Mouse (Mus musculus): ENCODE data around the gene Ccdc87. TPM values are rescaled to one million over a fixed set of nuclear protein-coding genes. Genes with fewer than 3 reads are reported as not detected.

The Ccdc87 gene
- polyA plus RNA-seq (2016; fragmentation: Nextera tagmentation; extraction: Ambion mirVana): 0.06 and 0.09 TPM in 2 replicates

DNA sequence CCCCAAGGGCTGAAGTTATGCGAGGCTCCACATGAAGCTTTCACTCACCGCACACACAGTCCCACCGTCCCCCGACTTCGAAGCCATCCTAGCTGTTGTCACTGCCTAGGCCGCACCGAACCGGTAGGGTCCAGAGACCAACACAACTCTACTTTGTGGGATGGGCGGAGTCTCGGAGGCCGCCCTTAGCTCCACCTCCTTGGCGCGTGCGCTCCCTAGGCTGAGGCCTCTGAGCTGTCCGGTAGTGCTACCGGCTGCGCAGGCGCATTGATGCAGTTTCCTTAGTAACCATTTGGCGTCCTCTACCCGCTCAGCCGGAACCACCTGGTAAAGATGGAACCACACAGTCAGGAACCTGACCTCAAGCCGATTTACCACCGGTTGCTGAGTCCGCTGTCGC lies at the start of gene Ccdc87, which contains the start of gene Ccs:
TSS of gene Ccdc87 (plus strand) at position 218 of the 400 bp plus-strand sequence.
TSS of gene Ccs (minus strand) at position 184 of the 400 bp plus-strand sequence.
- peaks cover 14% of the 10 kb centered on the region for H3K4me1 ChIP-seq (replicated peaks)
- peak within 1 kb of the TSS; percentile 96 for H3K4me2 ChIP-seq
- peak within 1 kb of the TSS; percentile 75 for H3K9ac ChIP-seq (replicated peaks)
- no peak within 1 kb of the TSS for H3K27ac ChIP-seq
- peaks cover 4% of the 10 kb centered on the region; the same call in 1 of the 2 replicates for H3K36me3 ChIP-seq
- peak within 1 kb of the TSS; percentile 62 for H3K4me3 ChIP-seq (replicated peaks)
- H3K9me3 ChIP-seq: no peaks in the 10 kb centered on the region
- peak; percentile 99 for ATAC-seq (ENCODE audit: insufficient number of reproducible peaks, insufficient read depth, low FRiP score, low TSS enrichment, low read depth)
- under 1% methylated on average over 25 of the region's 25 CpGs for WGBS
- peaks cover 38% of the 10 kb centered on the region for H3K27me3 ChIP-seq

DNA sequence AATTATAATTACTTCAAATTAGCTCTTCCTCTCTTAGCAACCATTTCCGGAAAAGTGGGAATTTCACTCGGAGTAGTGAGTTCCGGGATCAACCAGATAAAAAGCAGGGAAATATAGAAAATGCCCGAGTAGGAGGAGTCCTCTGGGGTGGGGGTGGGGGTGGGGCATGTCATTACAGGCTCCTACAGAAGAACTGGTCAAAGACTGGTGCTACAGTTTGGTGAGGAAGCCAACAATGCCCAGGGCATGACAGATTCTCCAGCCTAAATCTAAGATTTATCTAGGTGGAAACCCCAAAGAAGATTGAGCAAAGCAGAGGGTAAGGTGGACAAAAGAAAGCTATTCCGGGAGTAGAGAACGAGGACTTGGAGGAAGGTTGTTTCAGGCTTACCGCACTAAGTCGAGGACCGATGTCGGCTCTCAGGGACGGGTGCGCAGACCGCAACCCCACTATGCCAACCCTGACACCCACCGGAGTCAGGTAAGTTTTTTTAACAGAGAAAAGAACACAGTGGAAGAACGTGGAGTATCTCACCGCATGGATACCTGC lies 45.8 kb upstream of the Ccdc87 start:
- Histone ChIP-seq H3K9ac (replicated peaks) (peak overlapping the region; percentile 81), H3K4me2 (peak overlapping the region; percentile 78), H3K27ac (peak overlapping the region; percentile 78; the same call in 1 of the 2 replicates), H3K4me3 (replicated peaks) (peak overlapping the region; percentile 71), H3K36me3 (peaks cover 56% of the 10 kb centered on the region), H3K27me3 (no peaks in the 10 kb centered on the region), H3K4me1 (replicated peaks) (peaks cover 35% of the 10 kb centered on the region), H3K9me3 (no peaks in the 10 kb centered on the region)
- 3% methylated on average over 16 of the region's 16 CpGs for WGBS
- no peak for ATAC-seq (ENCODE audit: insufficient number of reproducible peaks, insufficient read depth, low FRiP score, low TSS enrichment, low read depth)

DNA sequence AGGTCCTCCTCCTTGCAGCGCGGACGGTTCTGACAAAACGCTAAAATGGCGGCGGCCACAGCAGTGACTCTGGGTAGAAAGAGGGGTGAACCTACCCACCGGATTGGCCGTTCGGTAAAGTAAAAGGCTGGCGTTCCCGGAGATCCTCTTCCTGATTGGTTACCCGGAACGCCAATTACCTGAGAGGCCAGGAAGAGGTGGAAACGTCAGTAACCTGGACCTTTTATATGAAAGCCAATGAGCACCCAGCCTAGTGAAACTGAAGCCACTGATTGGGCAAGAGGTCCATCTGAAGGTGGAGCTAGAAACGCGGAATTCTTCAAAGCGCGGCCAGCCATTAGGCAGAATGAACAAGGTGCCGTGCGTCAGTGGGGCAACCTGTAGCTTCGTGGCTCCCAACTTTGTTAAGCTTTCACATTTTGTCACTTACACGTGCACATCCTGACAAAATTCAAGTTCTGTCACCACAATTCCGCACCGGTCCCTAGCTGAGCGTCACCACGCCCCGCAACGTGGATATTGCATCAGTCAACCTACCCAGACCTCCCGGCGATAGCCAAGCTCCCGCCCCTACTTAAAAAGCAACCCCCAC lies 45.2 kb upstream of the Ccdc87 start, which contains the start of gene Rbm4:
TSS of gene Rbm4 (minus strand) at position 71 of the 592 bp plus-strand sequence.
- Histone ChIP-seq H3K36me3 (peaks cover 56% of the 10 kb centered on the region), H3K4me2 (peak within 1 kb of the TSS; percentile 78), H3K9me3 (no peaks in the 10 kb centered on the region), H3K4me3 (replicated peaks) (peak within 1 kb of the TSS; percentile 71), H3K4me1 (replicated peaks) (peaks cover 35% of the 10 kb centered on the region), H3K27ac (peak within 1 kb of the TSS; percentile 78; the same call in 1 of the 2 replicates), H3K9ac (replicated peaks) (peak within 1 kb of the TSS; percentile 81), H3K27me3 (no peaks in the 10 kb centered on the region)
- 0% methylated on average over 31 of the region's 31 CpGs for WGBS
- ATAC-seq (ENCODE audit: insufficient number of reproducible peaks, insufficient read depth, low FRiP score, low TSS enrichment, low read depth): peak; percentile 98

DNA sequence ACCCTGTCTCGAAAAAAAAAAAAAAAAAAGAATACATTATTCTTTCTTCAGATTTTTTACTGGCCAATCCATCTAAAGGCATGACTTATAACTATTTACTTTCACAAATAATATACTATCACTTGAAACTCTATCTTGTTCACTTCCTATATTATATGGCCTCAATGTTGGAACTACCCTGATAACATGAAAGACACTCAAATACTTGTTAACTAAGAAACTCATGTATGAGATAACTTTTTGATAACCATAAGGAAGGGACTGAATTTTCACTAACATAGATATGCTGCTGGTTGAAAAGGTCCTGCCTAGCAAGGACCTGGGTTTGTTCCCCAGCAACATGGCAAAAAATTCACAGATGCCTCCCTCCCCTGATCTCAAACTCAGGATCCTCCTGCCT lies 43.2 kb upstream of the Ccdc87 start:
- Histone ChIP-seq H3K4me3 (replicated peaks) (no peak overlapping the region), H3K9ac (replicated peaks) (no peak overlapping the region), H3K4me2 (no peak overlapping the region), H3K4me1 (replicated peaks) (peaks cover 25% of the 10 kb centered on the region), H3K27me3 (no peaks in the 10 kb centered on the region), H3K9me3 (no peaks in the 10 kb centered on the region), H3K27ac (no peak overlapping the region), H3K36me3 (peaks cover 57% of the 10 kb centered on the region)
- no peak for ATAC-seq (ENCODE audit: insufficient number of reproducible peaks, insufficient read depth, low FRiP score, low TSS enrichment, low read depth)
- WGBS: 71% methylated on average over 1 of the region's 1 CpGs

DNA sequence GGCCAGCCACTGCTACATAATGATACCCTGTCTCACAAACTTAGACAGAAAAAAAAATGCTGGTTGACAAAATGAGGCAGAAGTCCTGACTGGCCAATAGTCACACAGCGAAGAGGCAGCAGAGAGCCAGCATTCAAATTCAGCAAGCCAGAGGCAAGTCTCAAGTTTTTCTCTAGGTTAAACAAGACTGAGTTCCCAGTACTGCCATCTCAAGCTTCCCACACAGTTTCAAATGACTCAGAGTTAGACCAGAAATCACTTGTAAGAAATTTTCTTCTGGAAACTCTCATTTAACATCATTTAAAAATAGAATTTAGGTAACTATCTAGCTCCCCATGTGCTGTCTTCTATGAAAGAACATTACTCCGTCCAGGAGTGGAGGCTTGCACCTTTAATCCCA lies 41.3 kb upstream of the Ccdc87 start:
- Histone ChIP-seq H3K27ac (no peak overlapping the region), H3K4me1 (replicated peaks) (peaks cover 12% of the 10 kb centered on the region), H3K4me2 (no peak overlapping the region), H3K9me3 (no peaks in the 10 kb centered on the region), H3K4me3 (replicated peaks) (no peak overlapping the region), H3K36me3 (peaks cover 63% of the 10 kb centered on the region), H3K9ac (replicated peaks) (no peak overlapping the region), H3K27me3 (no peaks in the 10 kb centered on the region)
- 88% methylated on average over 2 of the region's 2 CpGs for WGBS
- no peak for ATAC-seq (ENCODE audit: insufficient number of reproducible peaks, insufficient read depth, low FRiP score, low TSS enrichment, low read depth)

DNA sequence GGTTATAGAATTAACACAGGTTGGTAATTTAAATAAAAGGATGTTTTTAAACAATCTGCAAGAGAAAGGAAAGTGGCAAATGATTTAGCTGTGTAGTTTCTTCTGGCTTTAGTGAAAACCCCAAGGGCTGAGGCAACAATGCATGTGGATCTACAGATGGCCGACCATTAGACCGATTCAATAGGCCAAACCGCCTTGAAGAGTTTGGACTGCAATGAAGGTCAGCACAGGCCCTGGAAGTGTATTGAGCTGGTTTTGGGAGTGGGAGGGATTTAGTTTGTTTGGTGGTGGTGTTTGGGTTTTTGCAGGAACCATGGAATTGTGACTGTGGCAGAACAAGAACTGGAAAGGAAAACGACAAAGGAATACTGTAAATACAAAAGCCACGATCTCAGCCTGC lies 40.1 kb upstream of the Ccdc87 start:
- ATAC-seq (ENCODE audit: insufficient number of reproducible peaks, insufficient read depth, low FRiP score, low TSS enrichment, low read depth): no peak
- Histone ChIP-seq H3K4me1 (replicated peaks) (peaks cover 12% of the 10 kb centered on the region), H3K9ac (replicated peaks) (no peak overlapping the region), H3K9me3 (no peaks in the 10 kb centered on the region), H3K4me2 (no peak overlapping the region), H3K27ac (no peak overlapping the region), H3K36me3 (peaks cover 76% of the 10 kb centered on the region), H3K4me3 (replicated peaks) (no peak overlapping the region), H3K27me3 (no peaks in the 10 kb centered on the region)
- WGBS: 97% methylated on average over 5 of the region's 5 CpGs

DNA sequence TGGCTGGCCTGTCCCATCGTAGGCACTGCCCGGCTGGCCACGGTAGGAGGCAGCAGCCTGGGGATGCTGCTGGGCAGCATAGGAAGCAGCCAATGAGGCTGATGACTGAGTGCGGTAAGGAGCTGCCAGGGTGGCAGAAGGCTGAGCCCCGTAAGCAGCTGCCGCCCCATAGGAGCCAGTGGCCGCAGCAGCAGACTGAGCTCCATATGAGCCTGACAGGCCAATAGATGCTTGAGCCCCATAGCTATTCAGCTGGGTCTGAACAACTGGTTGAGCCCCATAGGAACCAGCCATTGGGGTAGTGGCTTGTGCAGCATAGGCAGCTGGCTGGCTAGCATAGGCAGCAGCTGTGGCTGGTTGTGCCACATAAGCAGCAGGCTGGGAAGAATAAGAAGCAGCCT lies 36.5 kb upstream of the Ccdc87 start:
- Histone ChIP-seq H3K27ac (no peak overlapping the region), H3K36me3 (peaks cover 67% of the 10 kb centered on the region), H3K27me3 (no peaks in the 10 kb centered on the region), H3K4me3 (replicated peaks) (no peak overlapping the region), H3K4me1 (replicated peaks) (0 out of 2 replicates have a peak, but pooled peaks cover 2% of the 10 kb centered on the region), H3K9ac (replicated peaks) (no peak overlapping the region), H3K9me3 (no peaks in the 10 kb centered on the region), H3K4me2 (no peak overlapping the region)
- ATAC-seq (ENCODE audit: insufficient number of reproducible peaks, insufficient read depth, low FRiP score, low TSS enrichment, low read depth): peak; percentile 59; the same call in 1 of the 2 replicates
- WGBS: 96% methylated on average over 7 of the region's 7 CpGs

DNA sequence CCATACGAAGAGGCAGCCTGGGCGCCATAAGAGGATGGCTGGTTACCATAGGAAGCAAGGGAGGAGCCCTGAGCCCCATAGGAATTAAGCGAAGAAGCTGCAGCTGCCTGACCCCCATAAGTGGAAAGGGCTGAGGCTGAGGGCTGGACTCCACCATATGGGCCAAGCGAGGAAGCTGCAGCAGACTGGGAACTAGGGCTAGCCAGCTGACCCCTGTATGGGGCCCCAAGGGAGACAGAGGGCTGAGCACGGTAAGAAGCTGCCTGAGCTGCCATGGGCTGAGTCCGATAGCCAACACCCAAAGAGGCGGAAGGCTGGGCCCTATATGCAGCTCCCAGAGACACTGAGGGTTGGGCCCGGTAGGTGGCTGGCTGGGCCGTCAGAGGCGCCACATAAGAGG lies 35.9 kb upstream of the Ccdc87 start:
- Histone ChIP-seq H3K27ac (no peak overlapping the region), H3K4me1 (replicated peaks) (peaks cover 8% of the 10 kb centered on the region), H3K9ac (replicated peaks) (no peak overlapping the region), H3K4me2 (no peak overlapping the region), H3K9me3 (no peaks in the 10 kb centered on the region), H3K4me3 (replicated peaks) (no peak overlapping the region), H3K36me3 (peaks cover 61% of the 10 kb centered on the region), H3K27me3 (no peaks in the 10 kb centered on the region)
- no peak for ATAC-seq (ENCODE audit: insufficient number of reproducible peaks, insufficient read depth, low FRiP score, low TSS enrichment, low read depth)
- WGBS: 88% methylated on average over 10 of the region's 10 CpGs

DNA sequence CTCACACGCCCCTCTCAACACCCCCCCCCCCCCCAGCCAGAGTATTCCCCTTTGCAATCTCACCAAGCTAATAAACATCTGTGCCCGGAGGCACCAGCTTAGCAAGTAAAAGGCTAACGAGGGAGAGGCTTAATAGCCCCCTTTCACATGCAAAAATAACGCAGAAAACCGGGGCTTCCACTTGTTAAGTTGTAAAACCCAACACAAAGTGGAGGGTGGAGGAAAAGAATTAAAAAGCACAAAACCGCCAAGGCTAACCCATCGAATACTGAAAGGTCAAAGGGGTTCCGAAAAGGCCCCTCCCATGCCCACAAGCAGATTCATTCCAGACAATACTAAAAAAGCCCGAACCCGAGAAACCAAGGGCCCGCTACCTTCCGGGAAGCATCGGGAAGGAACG lies 28.9 kb upstream of the Ccdc87 start:
- Histone ChIP-seq H3K4me1 (replicated peaks) (peaks cover 24% of the 10 kb centered on the region), H3K9me3 (no peaks in the 10 kb centered on the region), H3K4me3 (replicated peaks) (peak overlapping the region; percentile 85), H3K4me2 (peak overlapping the region; percentile 91), H3K27me3 (no peaks in the 10 kb centered on the region), H3K9ac (replicated peaks) (peak overlapping the region; percentile 80), H3K27ac (peak overlapping the region; percentile 95), H3K36me3 (no peaks in the 10 kb centered on the region)
- ATAC-seq (ENCODE audit: insufficient number of reproducible peaks, insufficient read depth, low FRiP score, low TSS enrichment, low read depth): no peak
- WGBS: 0% methylated on average over 14 of the region's 14 CpGs

DNA sequence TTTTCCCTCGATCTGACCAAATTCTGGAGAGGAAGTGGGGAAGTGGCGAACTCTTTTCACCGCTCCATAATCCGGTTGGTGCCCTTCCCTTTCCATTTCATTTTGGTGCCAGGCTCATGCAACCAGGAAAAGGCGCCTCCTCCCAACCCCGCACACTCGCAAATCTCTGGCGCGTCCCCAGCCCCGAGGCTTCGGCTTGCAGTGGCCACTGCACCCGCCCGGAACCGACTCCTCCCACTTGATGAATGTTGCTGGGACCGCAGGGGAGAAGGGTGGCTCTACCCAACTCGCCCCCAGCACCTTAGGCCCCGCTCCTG lies 28.5 kb upstream of the Ccdc87 start:
- Histone ChIP-seq H3K9ac (replicated peaks) (peak overlapping the region; percentile 80), H3K4me2 (peak overlapping the region; percentile 91), H3K4me1 (replicated peaks) (peaks cover 24% of the 10 kb centered on the region), H3K4me3 (replicated peaks) (peak overlapping the region; percentile 85), H3K27ac (peak overlapping the region; percentile 95), H3K9me3 (no peaks in the 10 kb centered on the region), H3K27me3 (no peaks in the 10 kb centered on the region), H3K36me3 (no peaks in the 10 kb centered on the region)
- WGBS: under 1% methylated on average over 17 of the region's 17 CpGs
- ATAC-seq (ENCODE audit: insufficient number of reproducible peaks, insufficient read depth, low FRiP score, low TSS enrichment, low read depth): no peak; the same call in 1 of the 2 replicates

DNA sequence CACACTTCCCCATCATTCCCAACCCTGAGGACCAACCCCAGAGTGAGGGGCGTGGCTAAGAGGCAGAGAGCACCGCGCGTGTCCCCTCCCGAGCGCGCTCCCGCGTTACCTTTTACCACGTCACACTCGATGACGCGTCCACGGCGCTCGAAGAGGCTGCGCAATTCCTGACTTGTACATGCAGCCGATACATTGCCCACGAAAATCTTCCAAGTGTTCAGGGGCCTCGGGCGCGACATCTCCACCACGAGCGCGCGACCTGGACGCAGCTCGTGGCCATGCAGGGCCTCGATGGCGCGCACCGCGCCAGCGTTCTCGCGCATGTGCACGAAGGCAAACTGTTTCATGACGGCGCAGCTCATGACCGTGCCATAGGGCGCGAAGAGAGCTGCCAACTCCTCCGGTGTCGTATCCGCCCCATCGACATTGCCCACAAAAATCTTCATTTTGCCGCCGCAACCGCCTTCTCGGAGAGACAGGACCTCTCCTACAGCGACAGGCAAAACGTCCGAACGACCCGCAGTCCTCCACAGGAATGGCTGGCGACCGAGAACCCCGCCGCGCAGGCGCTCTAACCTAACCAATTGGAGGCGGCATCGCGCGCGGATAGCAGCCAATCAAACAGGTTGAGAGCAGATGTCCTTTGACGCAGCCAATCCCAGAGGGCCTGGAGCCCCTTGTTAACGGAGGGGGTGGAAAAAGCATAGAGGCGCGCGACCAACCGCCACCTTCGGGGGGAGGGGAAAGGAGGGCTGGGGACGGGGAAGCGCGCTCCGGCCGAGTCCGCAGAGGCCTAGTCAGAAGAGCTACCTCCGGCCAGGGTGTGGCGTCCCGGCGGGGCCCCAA lies 27.9 kb upstream of the Ccdc87 start, which contains the start of the genes Gm21992 and Rbm14:
TSS of gene Gm21992 (minus strand) at position 550 of the 846 bp plus-strand sequence.
TSS of gene Rbm14 (minus strand) at position 572 of the 846 bp plus-strand sequence.
- under 1% methylated on average over 83 of the region's 83 CpGs for whole genome bisulfite sequencing
- Histone ChIP-seq H3K4me3 (replicated peaks) (peak within 1 kb of the TSS; percentile 85), H3K4me1 (replicated peaks) (peaks cover 24% of the 10 kb centered on the region), H3K9ac (replicated peaks) (peak within 1 kb of the TSS; percentile 84), H3K9me3 (no peaks in the 10 kb centered on the region), H3K27me3 (no peaks in the 10 kb centered on the region), H3K36me3 (no peaks in the 10 kb centered on the region), H3K27ac (peak within 1 kb of the TSS; percentile 95), H3K4me2 (peak within 1 kb of the TSS; percentile 91)
- peak; percentile 96 for ATAC-seq (ENCODE audit: insufficient number of reproducible peaks, insufficient read depth, low FRiP score, low TSS enrichment, low read depth)
